Mouse (Mus musculus) kidney, adult 8-10 months (tissue): ENCODE data around the gene Myo16.

Experiments used
- DNase-seq, 2 experiments: peaks; one replicate each; pipeline ENCODE4 v3.0.0; 2022

Myo16 gene

DNA sequence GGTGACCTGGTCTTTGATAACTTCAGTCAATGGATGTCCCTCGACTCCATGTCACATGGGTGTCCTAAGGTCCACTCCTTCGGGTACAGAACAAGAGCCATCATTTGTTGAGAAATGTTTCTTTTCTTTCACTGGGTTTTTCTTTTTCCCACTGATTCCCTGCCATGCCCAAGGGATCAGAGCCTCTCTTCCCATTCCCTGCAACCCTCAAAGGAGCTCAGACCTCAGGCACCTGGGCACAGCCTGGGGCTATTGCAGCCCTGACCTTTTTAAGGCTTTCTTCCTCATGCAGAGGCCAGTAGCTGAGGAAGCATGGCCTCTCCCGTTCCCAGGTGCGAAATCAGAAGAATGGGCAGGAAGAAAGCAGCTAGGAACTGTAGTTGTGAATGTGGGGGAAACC, 23.4 kb downstream of the Myo16 start:
- no peak for DNase-seq

DNA sequence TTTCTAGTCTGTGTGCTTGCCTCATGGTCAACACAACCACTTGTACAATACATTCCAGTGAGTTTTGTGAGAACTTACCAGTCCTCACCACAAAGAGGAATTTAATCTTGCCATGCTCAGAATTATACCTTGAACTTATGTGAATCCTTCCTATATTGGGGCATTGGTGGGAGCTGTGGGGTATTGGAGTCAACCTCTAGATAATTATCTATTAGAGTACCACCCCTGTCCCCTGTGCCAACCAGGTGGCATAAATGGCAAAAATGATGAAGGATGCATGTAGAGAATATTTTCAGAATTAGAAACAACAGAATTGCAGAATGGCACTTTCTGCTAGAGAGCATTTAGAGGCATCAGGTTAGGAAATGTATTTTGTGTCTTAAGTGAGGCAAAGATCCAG, 25.3 kb downstream of the Myo16 start:
- no peak for DNase-seq

DNA sequence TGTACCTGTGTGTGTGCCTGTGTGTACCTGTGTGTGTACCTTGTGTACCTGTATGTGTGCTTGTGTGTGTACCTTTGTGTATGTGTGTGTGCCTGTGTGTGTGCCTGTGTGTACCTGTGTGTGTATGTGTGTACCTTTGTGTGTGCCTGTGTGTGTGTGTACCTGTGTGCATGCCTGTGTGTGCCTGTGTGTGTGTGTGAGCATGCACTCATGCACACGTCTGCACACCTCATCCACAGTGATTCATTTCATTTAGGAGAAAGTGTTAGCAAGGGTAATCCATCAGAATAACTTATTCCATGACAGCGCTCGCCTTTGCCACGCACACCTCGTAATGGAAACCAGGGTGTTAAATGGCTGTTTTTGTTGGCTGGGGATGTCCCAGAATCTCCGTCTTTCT, 36.9 kb downstream of the Myo16 start:
- DNase-seq = no peak

DNA sequence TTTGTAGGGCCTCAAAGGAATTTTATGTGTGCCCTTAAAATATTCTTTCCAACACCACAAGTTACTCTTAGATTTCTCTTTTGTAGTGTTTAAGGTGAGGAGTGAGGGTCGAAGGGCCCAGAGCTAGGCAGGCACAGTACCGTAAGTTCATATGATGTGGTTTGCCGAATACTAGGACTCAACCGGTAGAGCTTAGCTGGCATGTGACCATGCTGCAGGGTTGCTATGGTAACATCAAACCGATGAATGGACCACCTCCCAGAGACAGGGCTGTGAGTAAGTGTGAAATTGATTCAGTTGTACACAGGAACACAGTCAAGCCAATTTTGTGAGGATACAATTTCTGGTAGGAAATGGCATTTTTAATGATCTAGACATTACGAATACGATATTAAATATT, 44.5 kb downstream of the Myo16 start:
- no peak for DNase-seq

DNA sequence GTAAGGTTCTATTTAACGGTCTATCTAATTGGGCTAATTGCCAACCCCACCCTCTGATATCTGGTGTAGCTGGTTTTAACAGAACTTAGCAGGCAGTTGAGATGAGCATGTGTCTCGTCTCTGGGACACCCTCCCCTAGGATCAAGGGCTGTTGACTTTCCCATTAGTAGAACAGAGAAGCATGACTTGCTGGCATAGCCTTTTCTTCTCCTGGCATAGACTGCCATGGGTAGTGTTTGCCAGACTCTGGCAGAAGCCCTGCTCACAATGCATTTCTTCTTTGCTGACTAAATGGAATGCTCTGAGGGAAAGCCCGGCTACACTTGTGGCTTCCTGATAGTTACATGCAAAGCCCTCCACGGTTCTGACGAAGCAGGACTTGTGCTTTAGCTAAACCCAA, 45.6 kb downstream of the Myo16 start:
- no peak for DNase-seq

DNA sequence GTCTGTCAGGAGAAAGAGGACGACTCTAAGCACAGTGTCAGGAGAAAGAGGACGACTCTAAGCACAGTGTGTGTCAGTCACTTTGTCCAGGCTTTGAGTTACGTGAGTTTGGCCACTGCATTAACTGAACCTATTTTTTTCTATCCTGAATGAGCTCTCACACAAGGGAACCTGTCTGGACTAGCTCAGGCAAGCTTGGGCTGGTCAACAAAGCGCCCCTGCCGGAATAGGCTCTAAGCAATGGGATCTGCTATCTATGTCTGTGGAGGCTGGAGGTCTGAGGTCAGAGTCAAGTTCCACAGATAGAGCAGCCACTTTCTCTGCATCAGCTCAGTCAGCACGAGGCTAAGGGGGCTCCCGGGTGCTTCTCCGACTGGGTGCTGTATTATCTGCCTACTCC, 46.3 kb downstream of the Myo16 start:
- DNase-seq = peak in 1 of 2 experiments; percentile 24

DNA sequence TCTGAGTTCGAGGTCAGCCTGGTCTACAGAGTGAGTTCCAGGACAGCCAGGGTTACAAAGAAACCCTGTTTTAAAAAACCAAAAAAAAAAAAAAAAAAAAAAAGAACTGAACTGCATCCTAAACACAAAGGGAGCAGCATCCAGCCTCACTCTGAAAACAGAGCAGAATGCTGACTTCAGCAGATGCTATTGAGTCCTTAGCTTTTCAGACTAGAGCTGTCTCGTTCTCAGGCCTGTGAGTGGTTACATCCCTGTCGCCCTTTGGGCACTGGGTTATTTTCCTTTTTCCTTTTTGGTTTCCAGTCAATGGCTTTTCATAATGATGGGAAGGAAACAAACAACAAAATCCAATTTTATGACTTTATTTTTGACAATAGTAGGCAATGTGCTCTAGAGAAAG, 61.3 kb downstream of the Myo16 start:
- DNase-seq = no peak

DNA sequence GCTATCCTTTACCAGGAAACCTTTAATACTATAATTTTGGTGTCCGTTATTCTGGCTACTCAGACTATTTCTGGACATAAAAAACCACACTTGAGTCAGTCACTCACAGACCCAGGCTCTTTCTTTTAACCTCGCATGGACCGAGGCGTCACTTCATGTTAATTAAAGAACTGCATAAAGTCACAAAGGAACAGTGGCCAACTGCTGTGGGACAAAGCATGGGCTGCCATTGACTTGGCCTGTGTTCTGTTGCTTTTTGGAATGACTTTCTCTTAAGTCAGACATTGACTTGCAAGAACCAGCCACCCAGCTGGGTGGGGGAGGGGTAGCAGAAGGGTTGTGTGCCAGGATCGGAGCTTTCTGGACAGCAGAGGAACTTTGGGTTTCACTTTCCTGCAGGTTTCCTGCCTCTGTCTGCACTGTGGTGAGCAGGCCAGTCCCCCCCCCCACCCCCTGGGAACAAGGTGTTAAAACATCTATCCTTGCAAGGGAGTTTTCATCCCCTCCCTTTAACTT, 66.1 kb downstream of the Myo16 start:
- DNase-seq = no peak

DNA sequence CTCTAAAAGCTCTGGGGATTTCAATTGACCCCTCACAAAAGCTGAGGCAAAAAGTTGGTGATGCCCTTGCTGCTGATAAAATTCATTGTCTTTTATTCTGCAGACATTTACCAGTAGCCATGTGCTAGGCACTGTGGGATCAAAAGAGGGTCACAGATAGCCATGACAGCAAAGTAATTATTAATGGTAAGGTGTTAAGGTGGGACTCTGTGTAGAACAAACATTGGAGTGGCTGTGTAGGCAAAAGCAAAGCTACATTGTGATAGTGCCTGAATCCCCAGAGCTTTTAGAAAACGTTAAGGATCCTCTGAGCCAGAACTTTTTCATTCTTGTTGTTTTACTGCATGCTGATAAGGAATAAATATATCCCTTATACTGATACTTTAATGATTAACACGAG, 69.1 kb downstream of the Myo16 start:
- DNase-seq = no peak

DNA sequence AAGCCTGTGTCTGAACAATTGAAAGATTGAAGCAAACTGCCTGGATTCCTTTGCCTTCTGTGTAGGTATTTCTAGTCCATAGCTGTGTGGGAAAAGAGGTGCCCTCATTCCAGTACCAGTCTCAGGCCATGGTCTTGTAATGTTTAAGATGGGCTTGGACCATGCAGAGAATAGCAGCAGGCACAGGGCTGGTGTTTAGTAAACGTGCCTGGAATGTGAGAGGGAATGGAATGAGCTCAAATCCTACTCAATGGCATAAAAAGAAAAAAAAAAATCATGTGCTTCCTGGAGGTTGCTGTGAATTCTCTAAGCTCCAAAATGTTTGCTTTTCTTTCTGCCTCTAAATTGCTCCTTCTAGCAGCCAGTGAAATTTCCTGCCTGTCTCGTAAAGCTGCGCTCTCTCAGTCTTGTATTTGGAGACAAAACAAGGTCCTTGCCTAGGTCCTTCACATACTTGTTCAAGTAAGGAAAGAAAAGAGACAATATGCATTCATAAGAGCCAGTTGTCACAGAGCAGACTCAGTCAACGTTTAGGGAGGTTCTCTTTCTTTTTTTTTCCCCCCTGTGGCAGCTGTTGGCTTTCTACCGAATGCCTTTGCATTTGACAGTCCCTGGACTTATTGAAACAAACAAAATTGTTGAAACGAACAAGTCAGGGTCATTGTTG, 70.0 kb downstream of the Myo16 start:
- no peak for DNase-seq

DNA sequence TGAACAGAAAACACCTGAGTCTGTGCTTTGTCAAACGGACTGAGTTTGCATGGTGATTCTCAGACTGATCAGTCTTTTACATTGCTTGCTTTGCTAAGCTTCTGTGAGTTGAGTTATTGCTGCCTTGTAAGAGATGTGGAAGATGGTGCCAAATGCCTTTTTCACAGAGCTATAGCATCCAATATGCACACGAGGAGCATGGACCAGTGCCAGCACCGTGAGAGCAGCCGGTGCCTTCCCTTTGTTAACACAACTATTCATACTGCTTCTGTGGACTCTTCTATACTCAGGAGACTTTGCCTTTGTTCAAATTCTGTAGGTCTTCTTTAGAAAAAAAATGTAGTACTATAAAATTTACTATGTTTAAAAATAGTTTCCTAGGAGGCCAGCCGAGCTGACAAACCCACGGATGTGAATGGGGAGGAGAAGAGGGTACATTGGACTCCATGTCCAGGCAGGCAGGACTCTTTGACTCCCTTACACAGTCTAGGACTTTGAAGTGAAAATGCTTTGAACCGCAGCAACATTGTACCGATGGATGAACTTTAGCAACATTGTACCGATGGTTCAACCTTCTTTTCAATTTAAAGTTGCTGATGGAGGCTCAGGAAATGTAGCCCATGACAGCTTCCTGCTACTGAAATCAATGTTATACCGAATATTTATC, 70.7 kb downstream of the Myo16 start:
- DNase-seq = no peak

DNA sequence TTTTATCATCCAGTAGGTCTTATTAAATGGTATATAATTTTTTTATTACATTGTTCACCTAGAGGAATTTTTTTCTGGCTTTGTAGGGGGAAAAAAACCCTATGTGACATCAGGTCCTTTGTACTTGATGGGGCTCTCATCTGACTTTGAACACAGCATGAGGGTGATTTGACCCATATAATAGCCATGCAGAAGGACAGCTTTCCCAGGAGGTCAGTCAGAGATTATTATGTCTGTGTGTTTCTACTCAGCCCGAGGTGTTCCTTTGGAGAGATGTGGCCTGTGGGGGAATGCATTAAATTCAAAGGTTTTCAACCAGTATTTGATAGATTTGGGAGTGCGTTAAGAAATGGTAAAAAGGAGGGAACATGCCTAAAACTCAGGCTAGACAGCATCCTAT, 71.3 kb downstream of the Myo16 start:
- DNase-seq = no peak

DNA sequence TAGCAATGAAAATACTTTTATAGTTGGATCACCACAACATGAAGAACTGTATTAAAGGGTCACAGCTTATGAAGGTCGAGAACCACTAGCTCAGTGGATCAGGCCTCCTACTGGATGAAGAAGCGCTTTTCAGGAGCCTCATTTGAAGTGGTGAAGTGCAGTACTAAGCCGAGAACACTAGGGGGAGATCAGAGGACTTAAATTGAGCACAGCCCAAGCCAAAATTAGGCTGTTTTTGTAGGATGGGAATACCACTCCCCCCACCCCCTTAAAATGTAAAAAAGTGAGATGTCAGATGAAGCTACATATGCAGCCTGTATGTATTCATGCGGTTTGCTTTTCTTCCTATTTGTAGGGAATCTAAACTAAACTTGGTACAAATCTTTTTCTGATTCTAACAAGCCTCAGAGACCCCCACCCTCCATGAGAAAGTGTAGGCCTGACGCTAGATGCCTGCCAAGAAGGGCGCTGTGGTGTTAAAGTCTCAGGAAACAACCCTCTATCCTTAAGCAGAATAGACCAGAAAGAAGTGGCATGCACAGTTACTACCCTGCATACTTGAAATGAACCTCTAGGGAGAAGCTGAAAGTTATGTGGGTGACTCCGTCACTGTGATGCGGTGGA, 77.1 kb downstream of the Myo16 start:
- DNase-seq = peak; percentile 14 to 48

DNA sequence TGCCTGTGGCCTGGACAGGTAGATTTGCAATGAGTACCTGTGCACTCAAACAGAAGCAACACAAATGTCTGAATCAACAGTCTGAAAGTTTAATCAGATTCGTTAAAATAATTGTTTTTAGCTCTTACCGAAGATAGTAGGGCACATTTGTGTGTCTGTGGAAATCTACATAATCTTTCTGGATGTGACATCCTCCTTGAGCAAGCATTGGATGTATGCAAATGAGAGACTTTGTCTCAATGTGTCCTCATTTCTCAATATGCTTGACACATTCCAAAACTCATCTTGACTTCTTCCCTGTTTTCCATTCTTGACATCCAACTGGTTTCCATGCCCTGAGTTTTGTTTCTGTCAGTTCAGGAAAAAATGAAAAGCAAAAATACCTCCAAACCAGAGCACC, 80.8 kb downstream of the Myo16 start:
- DNase-seq = no peak

DNA sequence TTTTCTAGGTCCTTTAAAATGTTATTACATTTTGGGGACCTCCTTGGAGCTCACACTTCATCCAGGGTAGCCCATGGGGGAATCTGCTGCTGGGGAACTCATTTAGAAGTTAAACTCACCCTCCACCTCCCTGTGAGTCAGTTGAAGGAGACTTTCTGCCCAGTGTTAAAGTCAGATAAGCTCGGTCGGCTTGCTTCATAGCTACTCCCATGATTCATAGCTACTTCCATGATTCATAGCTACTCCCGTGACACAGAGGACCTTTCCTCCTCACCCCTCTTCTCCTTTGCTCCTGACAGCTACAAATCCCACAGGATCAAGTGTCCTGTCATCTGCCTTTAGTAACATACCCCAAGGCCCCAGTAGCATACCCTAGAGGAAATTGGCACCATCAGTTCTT, 89.6 kb downstream of the Myo16 start:
- DNase-seq = no peak

DNA sequence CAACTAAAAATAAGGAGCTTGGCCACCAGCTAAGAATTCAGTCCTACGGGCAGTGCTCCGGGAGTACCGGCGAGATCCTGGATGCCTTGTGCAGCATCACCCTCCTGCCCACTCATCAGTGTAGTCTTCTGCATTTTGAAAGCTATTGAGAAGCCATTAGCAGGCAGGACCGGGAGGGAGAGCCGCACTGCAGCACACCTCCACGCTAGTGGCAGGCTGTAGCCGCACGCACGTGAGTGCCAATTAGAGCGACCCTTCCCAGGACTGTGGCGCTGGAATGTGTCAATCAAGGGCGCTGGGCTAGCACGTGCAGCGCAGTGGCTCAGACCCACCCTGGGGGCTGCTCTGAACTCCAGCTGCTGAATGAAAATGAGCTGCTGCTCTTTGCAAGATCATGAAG, 95.4 kb downstream of the Myo16 start:
- DNase-seq = no peak

DNA sequence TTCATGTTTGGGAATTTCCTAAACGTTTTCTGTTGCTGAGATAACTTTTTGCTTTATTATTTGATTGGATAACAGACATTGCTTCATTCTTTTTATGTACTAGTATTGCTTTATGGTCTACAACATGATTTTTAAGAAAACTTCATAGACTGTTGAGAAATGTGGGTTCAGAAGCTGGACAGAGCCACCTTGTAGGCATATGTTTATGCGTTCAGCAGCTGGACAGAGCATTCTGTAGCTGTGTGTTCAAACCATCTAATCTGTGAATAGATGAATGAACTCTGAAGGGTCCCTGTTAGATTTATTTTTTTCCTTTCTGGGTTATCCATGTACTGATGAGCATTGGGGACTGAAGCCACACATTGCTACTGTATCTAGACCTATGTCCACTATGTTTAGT, 102.0 kb downstream of the Myo16 start:
- DNase-seq = no peak

DNA sequence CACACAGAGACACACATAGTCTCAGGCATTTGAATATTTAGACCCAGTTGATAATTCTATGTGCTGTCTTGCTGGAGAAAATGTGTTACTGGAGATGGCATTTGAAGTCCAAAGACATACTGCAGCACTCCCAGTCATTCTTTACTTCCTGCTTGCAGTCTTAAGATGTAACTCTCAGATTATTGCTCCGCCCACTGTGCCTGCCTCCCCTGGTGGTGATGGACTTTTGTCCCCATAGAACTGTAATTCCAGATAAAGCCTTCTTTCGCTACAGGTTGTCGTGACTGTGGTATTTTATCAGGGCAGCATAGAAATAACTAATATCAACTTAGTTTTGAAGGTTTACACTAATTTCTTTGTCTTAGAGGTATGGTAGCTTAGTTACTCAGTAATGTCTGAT, 102.9 kb downstream of the Myo16 start:
- DNase-seq = no peak

DNA sequence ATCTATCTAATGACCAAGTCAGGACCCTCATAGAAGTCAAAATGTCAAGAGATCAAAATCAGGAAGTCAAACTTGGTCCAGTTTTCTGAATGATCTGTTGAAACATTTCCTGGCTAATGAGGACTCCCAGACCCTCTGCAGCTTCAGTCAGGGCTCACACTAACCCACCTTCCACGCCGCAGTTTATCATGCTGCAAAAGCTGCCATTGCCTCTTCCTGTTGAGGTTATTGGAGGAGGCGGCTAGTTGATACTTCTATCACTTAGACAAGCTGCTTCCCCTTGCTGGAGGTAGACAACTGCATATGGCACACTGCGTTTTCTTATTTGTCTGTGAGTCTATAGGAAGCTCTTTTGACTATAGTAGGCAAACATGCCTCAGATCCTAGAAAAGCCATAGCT, 116.4 kb downstream of the Myo16 start:
- DNase-seq = no peak

DNA sequence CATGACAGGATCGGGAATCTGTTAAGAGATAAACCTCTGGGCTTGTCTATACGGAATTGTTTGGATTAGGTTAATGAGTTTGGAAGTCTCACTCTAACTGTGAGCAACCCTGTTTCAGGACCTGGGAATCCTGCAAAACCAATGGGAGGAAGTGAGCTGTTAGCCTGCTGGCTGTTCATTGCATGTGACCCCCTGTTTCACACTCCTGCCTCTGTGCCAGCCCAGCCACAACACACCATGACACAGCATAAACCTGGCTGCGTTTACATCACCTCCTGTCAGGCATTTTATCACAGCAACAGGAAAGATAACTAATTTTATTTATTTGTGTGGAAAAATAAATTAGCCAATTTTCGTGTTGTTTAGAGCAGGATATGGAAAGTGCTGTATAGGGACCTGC, 138.9 kb downstream of the Myo16 start:
- DNase-seq = no peak

DNA sequence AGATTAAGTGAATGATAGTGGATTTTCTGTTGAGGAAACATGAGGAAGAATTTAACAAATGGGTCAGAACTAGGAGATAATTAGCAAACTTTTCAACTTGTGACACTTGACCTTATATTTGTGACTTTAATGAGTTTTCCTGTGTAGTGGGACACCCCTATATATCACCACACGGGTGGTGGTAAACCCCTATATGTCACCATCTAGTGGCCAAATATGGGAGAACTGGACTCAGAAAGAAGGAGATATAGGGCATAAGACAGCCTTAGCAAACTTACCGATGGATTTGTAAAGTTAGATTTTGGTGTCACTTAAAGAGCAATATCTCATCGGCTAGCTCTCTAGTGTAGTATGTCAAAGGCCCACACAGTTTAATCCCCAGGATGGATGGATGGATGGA, 147.1 kb downstream of the Myo16 start:
- no peak for DNase-seq

DNA sequence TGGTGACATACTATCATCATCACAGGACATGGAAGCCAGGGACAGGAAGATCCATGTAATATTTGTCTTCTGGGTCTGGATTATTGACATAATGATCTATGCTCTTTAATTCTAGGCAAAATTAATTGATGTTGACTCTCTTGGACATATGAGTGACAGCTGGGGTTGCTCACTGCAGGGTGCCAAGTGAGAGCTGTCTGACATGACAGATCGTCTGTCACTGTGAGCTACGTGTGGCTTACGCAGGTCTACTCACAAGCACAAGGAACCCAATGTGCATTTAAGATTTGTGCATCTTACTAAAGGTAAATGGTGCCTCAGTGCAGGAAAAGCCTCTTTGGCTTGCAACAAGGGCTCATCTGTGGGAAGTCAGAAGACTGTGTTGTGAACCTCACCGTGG, 149.3 kb downstream of the Myo16 start:
- DNase-seq = no peak

DNA sequence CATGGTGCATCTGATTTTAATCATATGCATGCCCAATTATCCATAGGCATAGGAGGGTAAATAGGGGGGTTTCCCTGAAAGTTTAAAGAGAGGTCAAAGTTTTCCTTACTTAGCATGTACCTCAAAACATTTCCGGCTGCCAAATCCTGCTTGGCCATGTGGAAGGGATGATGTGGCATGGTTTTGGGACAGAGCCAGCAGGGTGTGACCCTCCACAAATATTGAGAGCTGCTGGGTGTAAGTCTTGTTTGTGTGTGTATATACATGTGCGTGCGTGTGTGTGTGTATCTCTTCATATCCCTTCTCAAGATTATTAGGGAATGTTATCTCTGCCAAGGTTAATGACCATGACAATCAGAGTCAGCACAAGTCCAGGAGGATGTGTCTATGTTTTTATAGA, 150.3 kb downstream of the Myo16 start:
- DNase-seq = no peak

DNA sequence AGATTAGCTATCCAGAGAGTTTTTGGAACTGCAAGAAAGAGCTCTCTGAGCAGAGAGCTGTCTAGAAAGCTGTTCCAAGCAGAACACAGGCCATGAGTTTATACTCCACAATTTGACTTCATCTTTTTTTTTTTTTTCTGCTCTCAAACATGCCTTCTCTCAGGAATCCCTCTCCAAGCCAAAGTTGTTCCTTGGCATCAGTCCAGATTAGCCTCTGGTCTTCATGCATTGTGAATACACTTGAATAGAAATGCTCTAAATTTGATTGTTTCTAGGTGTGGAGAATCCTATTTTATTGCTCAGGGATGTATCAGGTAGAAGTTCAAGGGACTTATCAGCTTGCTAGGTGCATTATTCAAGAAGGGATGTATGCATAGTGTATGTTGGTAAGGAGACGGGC, 151.0 kb downstream of the Myo16 start:
- no peak for DNase-seq

DNA sequence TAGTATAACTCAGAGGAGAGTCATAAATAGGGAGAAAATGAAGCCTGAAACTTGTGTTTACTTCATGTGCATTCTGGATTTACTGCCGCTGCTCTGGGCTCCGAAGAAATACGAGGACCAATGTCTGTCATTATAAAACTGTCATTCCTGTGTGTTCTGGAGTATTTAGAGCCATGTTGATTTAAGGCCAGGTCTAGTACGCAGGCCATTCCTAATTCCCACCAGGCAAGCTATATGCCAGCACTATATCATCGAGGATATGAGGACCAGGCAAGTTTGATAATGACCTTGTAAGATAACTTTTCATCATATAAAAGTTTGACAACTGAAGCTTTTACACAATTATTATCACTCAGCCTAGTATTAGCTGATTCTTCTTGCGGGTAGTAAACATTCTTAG, 153.6 kb downstream of the Myo16 start:
- DNase-seq = no peak
